Mouse (Mus musculus): ENCODE data around the gene Slc4a5.

DNA sequence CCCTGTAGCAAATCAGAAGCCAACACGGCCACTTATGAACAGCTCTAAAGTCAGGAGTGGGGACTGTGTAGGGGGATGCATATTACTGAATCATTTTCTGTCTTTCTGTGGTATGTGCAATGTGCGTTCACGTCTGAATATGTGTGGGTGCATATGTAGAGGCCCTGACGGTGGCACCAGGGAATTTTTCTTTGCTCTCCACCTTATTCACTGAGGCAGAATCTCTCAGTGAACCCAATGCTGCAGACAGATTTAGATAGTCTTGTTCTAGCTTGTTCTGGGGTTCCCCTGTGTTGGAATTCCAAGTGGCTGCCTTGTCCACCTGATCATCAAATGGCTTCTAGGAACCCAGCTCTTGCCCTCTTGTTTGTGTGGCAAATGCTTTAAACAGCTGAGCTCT lies 48.0 kb downstream of the Slc4a5 start:
- TF ChIP-seq ZC3H11A (IDR thresholded peaks at IDR 0.05; ENCODE audit: borderline replicate concordance, low read depth, low read length): no peak
- no peak for TF ChIP-seq HCFC1 (IDR thresholded peaks at IDR 0.05; ENCODE audit: borderline replicate concordance, insufficient read depth, low read length)
- TF ChIP-seq CHD2 (IDR thresholded peaks at IDR 0.05; ENCODE audit: low read depth, low read length): no peak

Measured in ES-E14 (cell line).